Mouse (Mus musculus): ENCODE measurements at regions not wholly inside any gene's neighbourhood (a gene's known extent, or its start where the extent isn't known, plus 50 kb on each side); places are given as distances from the start of the nearest gene placed in this dataset.

DNA sequence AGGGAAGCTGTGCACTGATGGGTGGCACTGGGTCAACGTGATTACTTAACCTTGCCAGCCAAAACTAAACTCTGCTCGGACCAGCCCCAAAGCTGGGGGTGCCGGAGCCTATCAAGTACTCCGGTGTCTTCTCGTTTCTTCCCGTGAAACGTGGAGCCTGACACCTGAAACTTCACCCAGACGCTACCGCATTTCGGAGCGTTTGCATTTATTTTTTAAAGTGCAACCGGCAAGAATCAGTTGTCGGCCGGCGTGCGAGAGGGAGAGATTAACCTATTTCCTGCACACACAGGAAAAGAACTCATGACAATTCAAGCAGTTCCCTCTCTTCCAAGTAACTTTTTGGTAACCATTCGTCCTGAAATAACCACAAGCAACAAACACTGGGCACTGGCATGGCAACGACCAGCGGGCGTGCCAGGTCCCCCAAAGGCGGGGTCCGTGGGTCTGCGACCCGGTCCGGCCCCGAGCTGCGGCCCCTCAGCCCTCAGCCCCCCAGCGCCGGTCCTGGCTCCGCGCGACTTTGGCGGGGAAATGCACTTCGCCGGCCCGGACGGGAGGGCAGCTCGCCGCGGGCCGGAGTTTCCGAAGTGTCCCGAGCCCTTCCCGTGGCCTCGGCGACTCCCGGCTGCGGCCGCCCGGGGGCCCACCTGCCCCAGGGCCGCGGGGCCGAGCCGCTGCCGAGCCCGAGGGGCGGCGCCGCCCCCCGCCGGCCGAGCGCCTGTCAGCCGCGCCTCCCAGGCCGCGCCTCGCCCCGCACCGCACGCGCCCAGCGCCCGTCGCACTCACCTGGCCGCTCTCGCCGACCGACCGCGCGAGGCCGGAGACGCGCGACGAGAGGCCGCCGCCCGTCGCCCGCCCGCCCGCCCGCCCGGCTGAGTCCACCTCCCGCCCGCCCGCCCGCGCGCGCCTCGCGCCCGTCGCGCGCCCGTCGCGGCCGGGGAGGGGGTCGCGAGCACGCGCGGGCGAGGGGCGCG, 1861.7 kb upstream of the Lrrc6 start:
- TF ChIP-seq BHLHE40 (IDR thresholded peaks at IDR 0.05; ENCODE audit: low read depth, low read length) (no peak), NELFE (IDR thresholded peaks at IDR 0.05; ENCODE audit: low read depth, low read length) (no peak), ELF1 (IDR thresholded peaks at IDR 0.05; ENCODE audit: low read depth, low read length) (no peak), CHD2 (IDR thresholded peaks at IDR 0.05; ENCODE audit: low read length) (no peak), POLR2A (IDR thresholded peaks at IDR 0.05; ENCODE audit: low read depth, low read length) (no peak)

All from CH12.LX (cell line).